Mouse (Mus musculus): Measurements from ENCODE around the gene Bco1. TPM values are rescaled to one million over a fixed set of nuclear protein-coding genes. Genes with fewer than 3 reads are reported as not detected.

Gene Bco1
- not detected for total RNA-seq (2021)
- long read RNA-seq, experiment 1, partial matches to known transcripts = 1 of 2 reads
- long read RNA-seq, experiment 1, other reads (novel, unspliced or antisense) = 1 of 2 reads
- long read RNA-seq, experiment 2 = 0 reads

DNA sequence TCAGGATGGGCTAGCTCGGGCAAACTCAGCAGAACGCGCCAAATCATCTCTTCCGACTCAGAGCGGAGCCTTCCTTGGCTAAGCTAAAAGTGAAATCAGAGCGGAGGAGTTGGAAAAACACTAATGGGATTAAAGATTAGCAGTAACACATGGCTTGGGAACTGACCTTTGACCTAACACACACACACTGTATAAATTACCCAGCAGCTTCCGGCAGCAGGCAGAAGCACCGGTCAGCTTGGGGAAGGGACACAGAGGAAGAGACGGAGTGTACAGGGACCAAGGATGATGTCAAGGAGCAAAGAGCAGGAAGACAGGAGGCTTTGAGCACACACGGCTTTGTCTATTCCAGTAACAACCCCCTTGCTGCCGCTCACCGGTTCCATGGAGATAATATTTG lies at the start of gene Bco1:
TSS of gene Bco1 (plus strand) at position 208 of the 400 bp plus-strand sequence.
- H3K4me3 ChIP-seq = no peak within 1 kb of the TSS
- intact Hi-C loops (cut with DNase I) = no loop called here
- 0 out of 2 replicates have a peak within 1 kb of the TSS, but pooled peaks have one; percentile 3 for H3K27ac ChIP-seq
- DNase-seq (ENCODE audit: extremely low spot score in 1 of 2, low spot score in 2 of 2) = no peak
- no peak for TF ChIP-seq CTCF (IDR thresholded peaks at IDR 0.05)

DNA sequence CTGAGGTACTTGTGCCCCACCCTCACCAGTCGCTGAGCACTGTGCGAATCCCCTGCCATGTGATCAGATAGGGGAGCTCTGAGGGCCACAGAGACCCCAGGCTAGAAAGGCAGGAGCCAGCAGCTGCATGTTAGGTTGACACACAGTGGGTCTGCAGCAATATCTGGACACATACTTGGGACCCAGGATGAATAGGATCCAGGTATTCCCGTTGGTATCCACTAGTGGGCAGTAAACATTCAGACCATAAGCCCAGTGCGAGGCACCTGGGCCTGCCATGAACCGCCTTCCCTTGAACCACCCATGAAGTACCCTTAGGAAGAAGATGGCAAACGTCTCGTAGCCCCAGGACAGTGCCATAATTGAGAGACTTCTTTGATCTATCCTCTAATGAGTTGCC lies 46.2 kb upstream of the Bco1 start:
- no peak for DNase-seq (ENCODE audit: extremely low spot score in 1 of 2, low spot score in 2 of 2)
- intact Hi-C loops (cut with DNase I) = no loop called here
- no peak for TF ChIP-seq CTCF (IDR thresholded peaks at IDR 0.05)

DNA sequence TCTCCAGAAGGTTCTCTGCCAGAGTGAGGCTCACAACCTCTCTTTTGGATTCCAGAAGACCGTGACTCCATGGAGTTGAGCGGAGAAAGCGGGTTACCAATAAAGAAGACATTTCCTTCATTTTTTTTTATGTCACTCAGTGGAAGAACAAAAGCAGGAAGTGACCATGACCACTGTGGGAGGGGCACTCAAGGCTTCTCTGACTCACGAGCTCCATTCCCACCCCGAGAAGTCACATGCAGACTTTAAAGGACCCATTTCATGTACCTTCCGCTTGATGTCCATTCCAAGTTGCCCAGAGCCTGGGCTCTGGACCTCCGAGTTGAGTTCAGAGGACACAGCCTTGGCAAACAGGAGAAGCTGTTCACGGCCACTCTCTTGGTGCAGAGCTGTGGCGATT lies 44.9 kb upstream of the Bco1 start:
- intact Hi-C loops (cut with DNase I) = no loop called here
- no peak overlapping the region for H3K27ac ChIP-seq
- DNase-seq (ENCODE audit: extremely low spot score in 1 of 2, low spot score in 2 of 2) = no peak
- H3K4me3 ChIP-seq = no peak overlapping the region
- no peak for TF ChIP-seq CTCF (IDR thresholded peaks at IDR 0.05)

More for the DNA sequence above, 46.2 kb upstream of the Bco1 start:
- Histone ChIP-seq H3K4me3 (no peak overlapping the region), H3K27ac (no peak overlapping the region)

GRCm38 (mm10) chr8:117051316-117051715 lies 44.3 kb upstream of the Bco1 start:
- no peak for DNase-seq (ENCODE audit: extremely low spot score in 1 of 2, low spot score in 2 of 2)
- intact Hi-C loops (cut with DNase I) = no loop called here
- TF ChIP-seq CTCF (IDR thresholded peaks at IDR 0.05) = no peak
- no peak overlapping the region for H3K27ac ChIP-seq
- H3K4me3 ChIP-seq = no peak overlapping the region

GRCm38 (mm10) chr8:117053135-117054079 lies 42.2 kb upstream of the Bco1 start:
- H3K4me3 ChIP-seq = no peak overlapping the region
- TF ChIP-seq CTCF (IDR thresholded peaks at IDR 0.05) = peak; percentile 39
- intact Hi-C loops (cut with DNase I) = no loop called here
- no peak for DNase-seq (ENCODE audit: extremely low spot score in 1 of 2, low spot score in 2 of 2)
- H3K27ac ChIP-seq = no peak overlapping the region

DNA sequence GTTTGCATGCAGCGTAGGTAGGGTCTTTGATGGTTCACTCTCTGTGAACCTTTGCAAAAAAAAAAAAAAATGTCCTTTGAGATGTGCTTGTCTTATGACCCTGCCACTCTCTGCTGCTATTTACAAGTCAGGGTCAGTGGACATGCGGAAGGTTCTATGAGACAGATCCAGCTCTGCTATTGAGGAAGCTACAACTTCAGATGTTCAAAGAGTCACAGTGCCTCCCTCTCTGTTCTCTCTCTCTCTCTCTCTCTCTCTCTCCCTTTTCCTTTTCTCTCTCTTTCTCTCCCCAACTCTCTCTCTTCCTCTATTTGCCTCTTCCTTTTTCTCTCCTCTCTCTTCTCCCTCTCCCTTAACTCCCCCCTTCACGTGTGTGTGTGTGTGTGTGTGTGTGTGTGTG lies 41.5 kb upstream of the Bco1 start:
- no peak overlapping the region for H3K27ac ChIP-seq
- no peak for DNase-seq (ENCODE audit: extremely low spot score in 1 of 2, low spot score in 2 of 2)
- no peak overlapping the region for H3K4me3 ChIP-seq
- intact Hi-C loops (cut with DNase I) = no loop called here
- TF ChIP-seq CTCF (IDR thresholded peaks at IDR 0.05) = no peak

DNA sequence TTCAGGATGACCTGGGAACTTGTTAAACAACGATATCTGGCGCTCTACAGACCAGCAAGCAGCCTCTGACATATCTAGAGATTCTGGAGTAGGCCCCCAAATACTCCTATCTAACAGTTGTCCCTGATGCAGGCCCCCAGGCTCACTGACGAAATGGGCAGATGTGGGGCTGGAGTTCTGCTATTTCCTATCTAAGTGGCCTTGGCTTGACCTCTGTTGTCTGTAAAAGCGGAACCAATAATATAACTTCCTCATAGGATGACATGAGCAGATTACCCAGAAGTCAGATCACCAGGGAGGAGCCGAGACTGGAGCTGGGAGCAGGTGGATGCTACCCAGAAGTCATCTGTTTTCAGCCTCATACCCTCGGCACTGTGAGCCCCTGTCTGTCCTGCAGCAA lies 40.6 kb upstream of the Bco1 start:
- DNase-seq (ENCODE audit: extremely low spot score in 1 of 2, low spot score in 2 of 2) = no peak
- no peak overlapping the region for H3K4me3 ChIP-seq
- no peak overlapping the region for H3K27ac ChIP-seq
- intact Hi-C loops (cut with DNase I) = no loop called here
- TF ChIP-seq CTCF (IDR thresholded peaks at IDR 0.05) = no peak

- H3K27ac ChIP-seq = no peak overlapping the region
- DNase-seq (ENCODE audit: extremely low spot score in 1 of 2, low spot score in 2 of 2) = no peak
- intact Hi-C loops (cut with DNase I) = no loop called here
- H3K4me3 ChIP-seq = no peak overlapping the region
- no peak for TF ChIP-seq CTCF (IDR thresholded peaks at IDR 0.05)
Observed at GRCm38 (mm10) chr8:117059021-117059420, 36.6 kb upstream of the Bco1 start.

- Histone ChIP-seq H3K4me3 (no peak overlapping the region), H3K27ac (no peak overlapping the region)
- TF ChIP-seq CTCF (IDR thresholded peaks at IDR 0.05) = no peak
- intact Hi-C loops (cut with DNase I) = no loop called here
- DNase-seq (ENCODE audit: extremely low spot score in 1 of 2, low spot score in 2 of 2) = no peak
Observed at GRCm38 (mm10) chr8:117060306-117060705, 35.3 kb upstream of the Bco1 start.

DNA sequence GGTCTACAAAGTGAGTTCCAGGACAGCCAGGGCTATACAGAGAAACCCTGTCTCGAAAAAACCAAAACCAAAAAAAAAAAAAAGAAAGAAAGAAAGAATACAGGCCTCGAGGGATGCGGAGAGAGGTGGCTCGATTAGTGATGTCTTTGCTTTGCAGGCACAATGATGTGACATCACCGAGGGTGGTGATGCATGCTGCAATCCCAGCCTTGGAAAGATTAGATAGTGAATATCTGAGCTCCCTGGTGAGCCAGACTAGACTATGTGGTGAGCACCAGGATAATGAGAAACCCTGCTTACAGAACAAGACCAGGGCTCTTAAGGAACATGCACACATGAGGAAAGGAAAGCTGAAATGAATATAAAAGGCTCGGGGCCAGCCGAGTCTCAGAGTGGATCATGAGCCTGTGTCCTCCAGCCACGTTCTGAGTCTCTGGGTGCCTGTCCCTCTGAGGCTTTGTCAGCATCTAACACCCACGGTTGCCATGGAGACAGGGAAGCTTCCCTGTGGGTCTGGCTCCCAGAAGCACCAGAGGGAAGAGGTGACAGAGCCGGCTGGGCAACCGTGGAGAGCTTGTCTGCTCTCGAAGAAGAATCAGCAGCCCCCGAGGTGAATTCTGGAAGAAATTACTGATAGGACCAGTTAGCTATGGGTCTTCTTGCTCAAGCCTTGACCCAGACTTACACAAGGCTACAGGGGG lies 34.3 kb upstream of the Bco1 start:
- H3K27ac ChIP-seq = no peak overlapping the region; the same call in 1 of the 2 replicates

GRCm38 (mm10) chr8:117066955-117067354 lies 28.7 kb upstream of the Bco1 start:
- intact Hi-C loops (cut with DNase I) = no loop called here
- DNase-seq (ENCODE audit: extremely low spot score in 1 of 2, low spot score in 2 of 2) = no peak
- TF ChIP-seq CTCF (IDR thresholded peaks at IDR 0.05) = no peak
- H3K4me3 ChIP-seq = no peak overlapping the region
- H3K27ac ChIP-seq = no peak overlapping the region

More for the DNA sequence above, 34.3 kb upstream of the Bco1 start:
- intact Hi-C loops (cut with DNase I) = no loop called here
- peak; percentile 30 to 52 for DNase-seq (ENCODE audit: extremely low spot score in 1 of 2, low spot score in 2 of 2)
- TF ChIP-seq CTCF (IDR thresholded peaks at IDR 0.05) = no peak
- H3K4me3 ChIP-seq = no peak overlapping the region

DNA sequence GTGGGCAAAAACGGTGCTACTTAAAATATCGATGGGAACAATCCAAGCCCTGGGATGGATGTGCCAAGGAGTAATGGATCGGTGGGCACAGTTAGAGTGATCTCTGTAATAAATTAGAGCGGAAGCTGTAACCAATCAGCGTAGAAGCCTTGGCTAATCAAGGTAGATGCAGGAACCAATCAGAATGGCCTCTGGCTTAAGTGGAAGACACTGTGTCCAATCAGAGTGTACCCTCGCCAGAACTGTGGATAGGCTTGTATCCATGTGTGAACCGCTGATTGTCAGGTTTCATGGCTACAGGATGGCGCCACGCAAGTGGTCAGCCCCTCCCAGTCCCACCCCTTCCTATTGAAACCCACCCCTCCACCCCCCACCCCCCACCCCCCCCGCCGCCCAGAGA lies 28.3 kb upstream of the Bco1 start:
- intact Hi-C loops (cut with DNase I) = no loop called here
- no peak overlapping the region for H3K27ac ChIP-seq
- DNase-seq (ENCODE audit: extremely low spot score in 1 of 2, low spot score in 2 of 2) = no peak
- H3K4me3 ChIP-seq = no peak overlapping the region
- TF ChIP-seq CTCF (IDR thresholded peaks at IDR 0.05) = no peak

Data from left cerebral cortex, adult 2 months (tissue).